Mouse (Mus musculus): ENCODE data around the gene Gm8297. TPM values are rescaled to one million over a fixed set of nuclear protein-coding genes. Genes with fewer than 3 reads are reported as not detected.
"Not testable (repeated sequence)": the region's sequence is repeated elsewhere in the genome, so short reads cannot be mapped to it uniquely, and the experiment has no call there.

The Gm8297 gene
- not detected in 2 replicates for polyA plus RNA-seq (2014; fragmentation: Nextera tagmentation; extraction: Ambion mirVana)

- H3K9ac ChIP-seq (ENCODE audit: low read depth, low read length); H3K9me3 ChIP-seq (ENCODE audit: control insufficient read depth, low read length); H3K27me3 ChIP-seq (replicated peaks; ENCODE audit: control insufficient read depth, insufficient read depth, low read length); ATAC-seq (ENCODE audit: low read depth); H3K27ac ChIP-seq (replicated peaks; ENCODE audit: low read depth, low read length); H3K4me3 ChIP-seq (ENCODE audit: low read depth, low read length); DNase-seq (ENCODE audit: low spot score); H3K4me2 ChIP-seq (ENCODE audit: low read depth, low read length); H3K4me1 ChIP-seq (ENCODE audit: control insufficient read depth, insufficient read depth, low read length); H3K36me3 ChIP-seq (ENCODE audit: control insufficient read depth, insufficient read depth, low read length): not testable (repeated sequence)
Observed at GRCm38 (mm10) chr14:4983635-4984034, at the start of gene Gm8297. TSS of gene Gm8297 (plus strand) at chr14:4983935.

DNA sequence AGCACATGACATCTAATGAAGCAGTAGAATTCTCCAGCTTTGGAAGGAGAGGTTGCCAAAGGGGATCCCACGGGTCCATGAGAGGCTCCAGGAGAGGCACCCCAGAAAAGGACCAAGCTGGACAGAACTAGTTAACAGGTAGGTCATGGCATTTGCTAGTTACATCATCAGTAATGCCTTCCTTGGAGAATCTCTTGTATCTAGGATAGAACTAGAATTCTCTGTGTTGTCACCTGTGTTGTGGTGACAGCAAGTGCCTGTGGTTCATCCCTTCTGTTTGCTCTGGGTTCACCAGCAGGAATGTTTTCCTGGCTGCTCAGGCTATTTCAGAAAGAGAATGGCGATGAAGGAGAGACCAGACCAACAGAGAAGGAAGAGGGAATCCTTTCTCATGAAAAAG, 31.9 kb downstream of the Gm8297 start, which contains the start of gene Gm3298:
Gm3298 (plus strand) TSS at position 301 of the 400 bp plus-strand sequence.
- WGBS, result no CpG with 5 or more reads among the region's 2 CpGs
- not testable (repeated sequence) for H3K4me3 ChIP-seq (ENCODE audit: low read depth, low read length); DNase-seq (ENCODE audit: low spot score); H3K36me3 ChIP-seq (ENCODE audit: control insufficient read depth, insufficient read depth, low read length); H3K9ac ChIP-seq (ENCODE audit: low read depth, low read length); H3K27ac ChIP-seq (replicated peaks; ENCODE audit: low read depth, low read length); ATAC-seq (ENCODE audit: low read depth); H3K4me2 ChIP-seq (ENCODE audit: low read depth, low read length); H3K9me3 ChIP-seq (ENCODE audit: control insufficient read depth, low read length); H3K4me1 ChIP-seq (ENCODE audit: control insufficient read depth, insufficient read depth, low read length); H3K27me3 ChIP-seq (replicated peaks; ENCODE audit: control insufficient read depth, insufficient read depth, low read length)

Other genes with a start within 250 kb of the Gm8297 start
- not detected in 2 replicates for gene Gm9602, start 207.6 kb upstream of the Gm8297 start, polyA plus RNA-seq (2014; fragmentation: Nextera tagmentation; extraction: Ambion mirVana)
- not detected in 2 replicates for gene Gm3269, start 145.8 kb upstream of the Gm8297 start, polyA plus RNA-seq (2014; fragmentation: Nextera tagmentation; extraction: Ambion mirVana)
- gene Gm3264, start 128.4 kb upstream of the Gm8297 start, polyA plus RNA-seq (2014; fragmentation: Nextera tagmentation; extraction: Ambion mirVana), result 0.28 and 0.81 TPM in 2 replicates
- gene Gm3278, start 91.5 kb upstream of the Gm8297 start, polyA plus RNA-seq (2014; fragmentation: Nextera tagmentation; extraction: Ambion mirVana), result not detected in 2 replicates
- gene Gm3298, start 32.0 kb downstream of the Gm8297 start, polyA plus RNA-seq (2014; fragmentation: Nextera tagmentation; extraction: Ambion mirVana), result not detected in 2 replicates
- not detected in 2 replicates for gene 4930555G01Rik, start 66.7 kb downstream of the Gm8297 start, polyA plus RNA-seq (2014; fragmentation: Nextera tagmentation; extraction: Ambion mirVana)
- gene Gm8281, start 87.1 kb downstream of the Gm8297 start, polyA plus RNA-seq (2014; fragmentation: Nextera tagmentation; extraction: Ambion mirVana), result 0.38 and 0.57 TPM in 2 replicates
- not detected in 2 replicates for gene Gm8279, start 147.6 kb downstream of the Gm8297 start, polyA plus RNA-seq (2014; fragmentation: Nextera tagmentation; extraction: Ambion mirVana)
- gene Gm3317, start 180.6 kb downstream of the Gm8297 start, polyA plus RNA-seq (2014; fragmentation: Nextera tagmentation; extraction: Ambion mirVana), result not detected in 2 replicates
- gene Gm8271, start 201.9 kb downstream of the Gm8297 start, polyA plus RNA-seq (2014; fragmentation: Nextera tagmentation; extraction: Ambion mirVana), result not detected in 2 replicates